Mouse (Mus musculus) embryonic facial prominence, embryonic 12.5 days (tissue): Measurements from ENCODE around the gene Tlr5. TPM values are rescaled to one million over a fixed set of nuclear protein-coding genes. Genes with fewer than 3 reads are reported as not detected.

ENCODE experiments used
- ATAC-seq: fragments of 200-750 bp; cut with Nextera tagmentation; 2 replicates; pipeline ENCODE4 v1.8.0; 2017; ENCODE audit not compliant: insufficient number of reproducible peaks, insufficient read depth, low FRiP score, low TSS enrichment
- H3K27ac ChIP-seq: fragments of 300-500 bp; sonication (generic); 2 replicates; pipeline ENCODE4 v1.5.1; 2016; ENCODE audit warnings: mild to moderate bottlenecking
- H3K27me3 ChIP-seq: fragments of 300-500 bp; sonication (generic); 2 replicates; pipeline ENCODE4 v1.6.1; 2016; ENCODE audit warnings: mild to moderate bottlenecking, moderate library complexity
- H3K36me3 ChIP-seq: fragments of 300-500 bp; sonication (generic); 2 replicates; pipeline ENCODE4 v1.6.1; 2016; ENCODE audit warnings: mild to moderate bottlenecking
- H3K4me1 ChIP-seq: fragments of 300-500 bp; sonication (generic); 2 replicates; pipeline ENCODE4 v1.6.1; 2016
- H3K4me2 ChIP-seq: fragments of 300-500 bp; sonication (generic); replicated peaks from 2 replicates; pipeline ENCODE4 v1.6.1; 2016; ENCODE audit warnings: mild to moderate bottlenecking, moderate library complexity
- H3K4me3 ChIP-seq: fragments of 300-500 bp; sonication (generic); 2 replicates; pipeline ENCODE4 v1.5.1; 2016; ENCODE audit warnings: mild to moderate bottlenecking
- H3K9ac ChIP-seq: fragments of 300-500 bp; sonication (generic); 2 replicates; pipeline ENCODE4 v1.6.1; 2016; ENCODE audit warnings: mild to moderate bottlenecking, moderate library complexity
- H3K9me3 ChIP-seq: fragments of 300-500 bp; sonication (generic); 2 replicates; pipeline ENCODE4 v1.6.1; 2016; ENCODE audit warnings: mild to moderate bottlenecking, moderate library complexity
- WGBS: fragments of 180-500 bp; shearing (Covaris S2); methylation state at CpG from one replicate; pipeline ENCODE4 v1.1.7; 2016; 5-methylcytosine and 5-hydroxymethylcytosine counted together
- polyA plus RNA-seq: library from polyadenylated mRNA; unstranded; fragments of >200 nt; fragmentation: Nextera tagmentation; extraction: Ambion mirVana; gene quantifications from 2 replicates; pipeline ENCODE4 v1.2.1, GENCODE M21; 2016

The Tlr5 gene
- polyA plus RNA-seq, 1 experiment from 2014 or later = 0.52 TPM

DNA sequence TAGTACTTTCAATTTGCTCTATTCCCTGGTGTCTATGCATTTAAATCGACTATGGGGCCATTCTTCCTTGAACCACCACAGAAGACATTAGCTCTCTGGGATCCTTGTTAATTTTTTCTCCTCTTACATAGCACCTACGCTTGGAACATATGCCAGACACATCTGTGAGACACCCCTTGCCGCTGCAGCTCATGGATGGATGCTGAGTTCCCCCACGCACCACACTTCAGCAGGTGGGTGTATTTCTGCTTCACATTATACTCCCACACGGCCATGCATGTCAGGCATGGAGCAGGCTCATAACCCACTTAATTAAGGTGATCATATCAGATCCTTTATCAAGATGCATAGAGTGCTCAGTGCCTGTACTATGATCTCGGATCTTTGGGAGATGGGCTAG, 17.7 kb downstream of the Tlr5 start:
- H3K36me3 ChIP-seq = no peaks in the 10 kb centered on the region
- H3K27ac ChIP-seq = no peak overlapping the region
- WGBS = 85% methylated on average over 6 of the region's 6 CpGs
- H3K4me1 ChIP-seq = no peaks in the 10 kb centered on the region
- no peak for ATAC-seq
- H3K27me3 ChIP-seq = no peaks in the 10 kb centered on the region
- no peak overlapping the region for H3K4me2 ChIP-seq
- no peak overlapping the region for H3K4me3 ChIP-seq
- no peak overlapping the region for H3K9ac ChIP-seq
- no peaks in the 10 kb centered on the region for H3K9me3 ChIP-seq

DNA sequence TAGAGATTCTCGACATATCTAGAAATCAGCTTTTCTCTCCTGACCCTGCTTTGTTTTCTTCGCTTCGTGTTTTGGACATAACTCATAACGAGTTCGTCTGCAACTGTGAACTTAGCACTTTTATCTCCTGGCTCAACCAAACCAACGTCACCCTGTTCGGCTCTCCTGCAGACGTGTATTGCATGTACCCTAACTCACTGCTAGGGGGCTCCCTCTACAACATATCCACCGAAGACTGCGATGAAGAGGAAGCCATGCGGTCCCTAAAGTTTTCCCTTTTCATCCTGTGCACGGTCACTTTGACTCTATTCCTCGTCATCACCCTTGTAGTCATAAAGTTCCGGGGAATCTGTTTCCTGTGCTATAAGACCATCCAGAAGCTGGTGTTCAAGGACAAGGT, 20.2 kb downstream of the Tlr5 start:
- Histone ChIP-seq H3K4me2 (no peak overlapping the region), H3K36me3 (no peaks in the 10 kb centered on the region), H3K9me3 (no peaks in the 10 kb centered on the region), H3K9ac (no peak overlapping the region), H3K4me3 (no peak overlapping the region), H3K27me3 (no peaks in the 10 kb centered on the region), H3K27ac (no peak overlapping the region), H3K4me1 (no peaks in the 10 kb centered on the region)
- no peak for ATAC-seq
- WGBS = 83% methylated on average over 14 of the region's 14 CpGs

DNA sequence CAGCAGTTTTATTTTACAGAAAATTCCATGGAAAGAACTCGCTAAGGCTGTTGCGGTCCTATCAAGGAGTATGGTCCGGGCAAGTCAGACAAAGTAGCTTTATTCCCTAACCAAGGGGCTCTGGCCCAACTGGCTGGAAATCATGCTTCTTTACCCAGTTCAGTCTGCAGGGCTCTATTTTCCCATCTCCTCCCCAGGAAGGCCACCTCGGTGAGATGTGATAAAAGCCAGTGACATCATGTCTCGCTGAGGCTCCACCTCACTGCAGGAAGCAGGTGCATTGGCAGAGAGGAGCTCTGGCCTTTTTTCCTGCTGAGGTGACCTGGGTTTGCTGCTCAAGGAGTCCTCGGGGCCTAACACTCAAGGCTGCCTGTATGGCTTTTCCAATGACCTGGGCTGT, 26.1 kb downstream of the Tlr5 start:
- no peaks in the 10 kb centered on the region for H3K9me3 ChIP-seq
- no peak overlapping the region for H3K9ac ChIP-seq
- H3K27me3 ChIP-seq = no peaks in the 10 kb centered on the region
- H3K4me2 ChIP-seq = no peak overlapping the region
- peaks cover 9% of the 10 kb centered on the region for H3K4me1 ChIP-seq
- no peak overlapping the region for H3K27ac ChIP-seq
- no peaks in the 10 kb centered on the region for H3K36me3 ChIP-seq
- ATAC-seq = no peak
- WGBS = 76% methylated on average over 6 of the region's 6 CpGs
- H3K4me3 ChIP-seq = no peak overlapping the region

DNA sequence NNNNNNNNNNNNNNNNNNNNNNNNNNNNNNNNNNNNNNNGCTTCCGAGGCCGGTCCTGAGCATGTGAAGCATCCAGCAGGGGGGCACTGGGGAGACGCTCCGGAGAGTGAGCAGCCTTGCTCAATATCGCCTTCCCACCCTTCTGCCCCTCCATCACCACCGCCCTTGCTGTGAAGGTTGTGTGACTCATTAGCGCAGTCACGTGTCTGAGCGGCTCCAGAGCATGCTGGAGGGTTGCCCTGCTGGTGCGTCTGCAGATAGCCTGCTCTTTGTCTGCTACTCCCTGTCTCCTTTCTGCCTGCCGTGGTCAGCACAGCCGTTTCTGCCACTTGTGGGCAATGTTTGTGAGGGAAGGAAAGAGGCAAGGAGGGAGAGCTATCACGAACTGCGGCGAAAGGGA, 28.4 kb downstream of the Tlr5 start:
- Histone ChIP-seq H3K27me3 (no peaks in the 10 kb centered on the region), H3K4me2 (peak overlapping the region; percentile 60), H3K4me3 (peak overlapping the region; percentile 28), H3K4me1 (peaks cover 9% of the 10 kb centered on the region), H3K9me3 (no peaks in the 10 kb centered on the region), H3K9ac (no peak overlapping the region), H3K36me3 (no peaks in the 10 kb centered on the region), H3K27ac (peak overlapping the region; percentile 1; the same call in 1 of the 2 replicates)
- under 1% methylated on average over 14 of the region's 15 CpGs for WGBS
- peak; percentile 83 for ATAC-seq

DNA sequence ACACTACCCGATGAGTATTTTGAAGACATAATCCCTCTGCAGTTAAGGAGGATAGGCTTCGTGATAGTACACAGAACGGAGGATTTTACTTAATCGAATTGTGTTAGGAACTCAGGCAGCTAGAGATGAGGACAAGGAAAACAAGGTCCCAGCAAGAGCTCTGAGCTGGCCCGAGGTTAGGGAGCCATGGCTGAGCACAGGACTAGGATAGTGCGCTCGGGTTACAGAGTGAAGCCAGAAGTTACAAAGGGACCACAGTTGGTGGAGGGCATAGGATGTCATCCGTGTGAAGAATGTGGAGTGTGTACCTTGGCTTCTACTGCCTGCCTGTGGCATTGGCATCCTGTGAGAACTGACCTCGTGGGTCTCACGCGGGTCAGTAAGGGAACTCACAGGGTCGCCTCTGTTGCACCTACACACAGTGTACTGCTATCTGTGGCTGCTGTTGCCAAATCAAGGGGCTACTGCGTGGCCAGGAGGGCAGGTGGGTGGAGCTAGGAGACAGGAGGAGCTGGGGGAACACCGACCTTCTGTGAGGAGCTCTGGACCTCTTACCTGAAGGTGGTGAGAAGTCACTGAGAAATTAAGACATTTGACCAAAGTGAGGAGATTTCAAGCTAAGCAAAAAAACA, 29.0 kb downstream of the Tlr5 start:
- H3K4me2 ChIP-seq = peak overlapping the region; percentile 60
- peaks cover 9% of the 10 kb centered on the region for H3K4me1 ChIP-seq
- H3K9me3 ChIP-seq = no peaks in the 10 kb centered on the region
- WGBS = 50% methylated on average over 14 of the region's 14 CpGs
- H3K4me3 ChIP-seq = peak overlapping the region; percentile 28
- H3K9ac ChIP-seq = no peak overlapping the region
- no peak for ATAC-seq
- peak overlapping the region; percentile 1; the same call in 1 of the 2 replicates for H3K27ac ChIP-seq
- no peaks in the 10 kb centered on the region for H3K36me3 ChIP-seq
- no peaks in the 10 kb centered on the region for H3K27me3 ChIP-seq

DNA sequence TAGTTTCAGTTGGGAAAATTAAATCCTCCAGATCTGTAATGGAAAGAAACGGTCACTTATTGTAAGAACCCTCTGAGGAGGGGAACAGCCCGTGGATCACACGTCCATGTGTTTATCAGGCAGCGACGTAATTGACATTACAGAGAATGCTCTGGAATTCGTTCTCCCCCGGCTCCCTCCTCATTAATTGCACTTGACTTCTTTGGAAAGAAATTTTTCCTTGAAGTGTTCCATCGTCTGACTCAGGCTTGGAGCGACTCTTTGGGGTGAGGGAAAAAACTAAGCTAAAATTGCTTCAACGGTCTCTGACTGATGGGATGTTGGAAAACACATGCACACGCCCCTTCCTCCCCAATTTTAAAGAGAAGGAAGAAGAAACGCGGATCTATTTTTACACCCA, 31.7 kb downstream of the Tlr5 start:
- Histone ChIP-seq H3K4me1 (peaks cover 9% of the 10 kb centered on the region), H3K4me2 (no peak overlapping the region), H3K4me3 (no peak overlapping the region), H3K9me3 (no peaks in the 10 kb centered on the region), H3K9ac (no peak overlapping the region), H3K36me3 (no peaks in the 10 kb centered on the region), H3K27me3 (no peaks in the 10 kb centered on the region), H3K27ac (no peak overlapping the region)
- WGBS = 64% methylated on average over 13 of the region's 13 CpGs
- ATAC-seq = no peak

DNA sequence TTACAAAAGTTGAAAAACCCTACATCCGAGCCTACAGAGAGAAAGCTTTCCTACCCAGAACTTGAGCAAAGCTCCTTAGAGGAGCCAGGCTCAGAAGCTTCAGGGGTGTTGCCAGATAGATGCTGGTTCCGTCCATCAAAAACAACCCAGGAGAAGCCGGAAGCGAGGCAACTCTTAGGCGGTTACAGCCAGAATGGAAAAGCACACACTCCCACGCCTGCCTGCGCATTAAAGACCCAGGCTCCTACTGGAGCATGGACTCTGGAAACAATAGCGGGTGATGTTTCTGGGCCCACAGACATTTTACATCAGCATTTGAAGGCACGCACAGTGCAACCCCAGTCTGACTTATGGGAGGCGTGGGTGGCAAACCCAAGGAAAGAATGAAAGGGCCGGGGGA, 32.2 kb downstream of the Tlr5 start:
- ATAC-seq = no peak
- Histone ChIP-seq H3K4me1 (peaks cover 9% of the 10 kb centered on the region), H3K4me3 (no peak overlapping the region), H3K27ac (no peak overlapping the region), H3K27me3 (no peaks in the 10 kb centered on the region), H3K36me3 (no peaks in the 10 kb centered on the region), H3K9ac (no peak overlapping the region), H3K4me2 (no peak overlapping the region), H3K9me3 (no peaks in the 10 kb centered on the region)
- WGBS = 87% methylated on average over 11 of the region's 11 CpGs

DNA sequence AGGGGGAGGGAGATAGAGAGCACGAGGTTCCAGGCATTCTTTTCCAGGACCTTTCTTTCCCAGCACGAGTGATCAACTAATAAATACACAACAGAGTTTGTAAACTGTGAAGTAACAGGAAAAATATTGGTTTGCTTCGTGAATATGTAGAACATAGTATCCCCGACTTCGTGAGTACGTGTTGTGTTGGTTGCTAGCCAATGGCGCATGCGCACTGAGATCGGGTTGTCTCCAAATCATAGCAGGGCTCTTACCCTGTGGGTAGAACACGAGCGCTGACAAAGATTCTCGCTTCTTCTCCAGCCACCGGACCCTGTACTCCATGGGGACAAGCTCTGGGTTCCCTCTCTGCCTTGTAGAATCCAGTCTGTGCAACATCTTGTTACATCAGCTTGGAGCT, 33.2 kb downstream of the Tlr5 start:
- H3K36me3 ChIP-seq = no peaks in the 10 kb centered on the region
- peaks cover 9% of the 10 kb centered on the region for H3K4me1 ChIP-seq
- H3K27ac ChIP-seq = no peak overlapping the region
- no peaks in the 10 kb centered on the region for H3K27me3 ChIP-seq
- 87% methylated on average over 13 of the region's 13 CpGs for WGBS
- ATAC-seq = no peak
- H3K9me3 ChIP-seq = no peaks in the 10 kb centered on the region
- H3K4me3 ChIP-seq = no peak overlapping the region
- no peak overlapping the region for H3K4me2 ChIP-seq
- no peak overlapping the region for H3K9ac ChIP-seq

DNA sequence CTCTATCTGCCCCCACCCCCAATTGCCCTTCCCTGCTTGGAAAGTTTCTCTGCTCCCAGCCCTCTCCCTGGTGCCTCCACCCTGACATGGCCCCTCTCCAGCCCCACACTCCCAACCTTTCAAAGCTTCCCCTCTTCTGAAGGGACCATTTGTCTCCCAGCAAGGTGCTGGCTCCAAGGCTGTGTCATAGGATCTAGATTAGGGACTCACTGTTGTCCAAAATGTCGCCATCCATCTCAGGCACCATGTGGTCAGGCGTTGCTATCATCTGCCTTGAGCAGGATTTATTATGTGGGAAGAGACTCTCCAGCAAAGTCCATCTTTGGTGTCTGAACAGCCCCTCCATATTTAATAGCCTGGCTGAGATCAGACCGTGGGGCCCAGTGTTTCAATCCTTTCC, 34.1 kb downstream of the Tlr5 start:
- no peak overlapping the region for H3K9ac ChIP-seq
- H3K4me1 ChIP-seq = peaks cover 3% of the 10 kb centered on the region; the same call in 1 of the 2 replicates
- H3K27me3 ChIP-seq = no peaks in the 10 kb centered on the region
- no peak overlapping the region for H3K27ac ChIP-seq
- H3K36me3 ChIP-seq = no peaks in the 10 kb centered on the region
- H3K4me2 ChIP-seq = no peak overlapping the region
- no peaks in the 10 kb centered on the region for H3K9me3 ChIP-seq
- 77% methylated on average over 3 of the region's 3 CpGs for WGBS
- H3K4me3 ChIP-seq = no peak overlapping the region
- no peak for ATAC-seq

DNA sequence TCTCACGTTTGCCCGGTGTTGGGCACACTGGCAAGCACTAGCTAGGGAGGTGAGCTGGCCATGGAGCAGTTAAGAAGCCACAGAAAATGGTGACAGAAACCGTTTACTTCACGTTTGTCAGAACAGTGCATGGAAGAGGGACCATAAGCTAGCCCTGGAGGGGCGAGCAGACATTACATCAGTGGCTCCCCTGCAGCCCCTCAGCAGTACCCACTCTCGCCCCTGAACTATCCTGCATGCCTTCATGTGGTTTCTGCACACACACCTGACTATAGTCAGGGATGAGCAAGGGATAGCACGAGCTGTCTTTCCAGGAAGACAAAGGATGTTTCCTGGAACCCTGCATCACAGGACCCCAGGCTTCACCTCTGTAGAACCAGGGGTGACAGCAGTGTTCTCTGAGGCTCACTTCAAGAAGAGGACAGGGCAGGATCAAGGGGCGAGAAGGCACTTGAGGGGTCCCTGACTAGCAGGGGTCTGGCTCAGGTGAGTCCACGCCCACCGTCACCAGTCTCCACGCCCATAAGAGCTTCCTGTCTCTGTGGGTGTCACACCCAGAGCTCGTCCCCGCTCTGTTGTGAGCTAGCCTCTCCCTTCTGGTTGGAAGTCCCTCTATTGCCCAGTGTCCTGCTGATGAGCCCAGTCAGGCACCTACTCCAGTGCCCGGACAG, 35.6 kb downstream of the Tlr5 start:
- H3K27me3 ChIP-seq = no peaks in the 10 kb centered on the region
- H3K4me3 ChIP-seq = no peak overlapping the region
- no peaks in the 10 kb centered on the region for H3K9me3 ChIP-seq
- no peaks in the 10 kb centered on the region for H3K4me1 ChIP-seq
- no peaks in the 10 kb centered on the region for H3K36me3 ChIP-seq
- H3K9ac ChIP-seq = no peak overlapping the region
- H3K4me2 ChIP-seq = no peak overlapping the region
- 0 out of 2 replicates have a peak, but pooled peaks have one; percentile 69 for ATAC-seq
- H3K27ac ChIP-seq = no peak overlapping the region
- 79% methylated on average over 14 of the region's 14 CpGs for WGBS

DNA sequence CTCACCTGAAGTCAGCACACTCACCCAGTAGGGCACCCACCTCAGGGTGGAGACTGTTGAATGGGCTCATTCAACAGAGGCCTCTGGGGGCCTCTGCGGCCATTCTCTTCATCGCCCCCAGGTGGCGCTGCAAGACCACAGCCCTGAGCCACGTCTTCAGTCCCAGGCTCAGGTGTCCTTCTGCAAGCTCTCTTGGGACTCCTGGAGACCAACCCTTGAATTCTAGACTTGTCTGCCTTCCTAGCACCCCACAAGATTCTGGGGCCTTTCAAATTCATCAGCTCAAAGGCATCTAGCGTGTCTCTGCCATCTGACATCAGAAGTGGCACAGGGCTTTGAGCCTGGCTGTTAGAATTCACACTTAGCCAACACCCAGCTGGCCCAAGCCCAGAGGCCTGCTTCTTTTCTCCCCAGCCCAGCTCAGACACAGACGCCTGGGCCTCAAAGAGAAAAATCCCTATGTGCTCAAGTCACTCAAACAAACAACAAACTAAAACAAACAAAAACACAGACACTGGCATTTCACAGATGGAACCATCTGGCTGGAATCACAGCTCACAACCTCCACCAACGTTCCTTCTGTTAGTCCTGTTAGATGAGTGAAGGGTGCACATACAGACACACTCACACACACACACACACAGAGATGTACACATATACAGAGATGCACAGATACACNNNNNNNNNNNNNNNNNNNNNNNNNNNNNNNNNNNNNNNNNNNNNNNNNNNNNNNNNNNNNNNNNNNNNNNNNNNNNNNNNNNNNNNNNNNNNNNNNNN, 36.6 kb downstream of the Tlr5 start:
- H3K4me3 ChIP-seq = no peak overlapping the region
- no peak for ATAC-seq
- no peak overlapping the region for H3K27ac ChIP-seq
- H3K9me3 ChIP-seq = no peaks in the 10 kb centered on the region
- 14% methylated on average over 7 of the region's 7 CpGs for WGBS
- H3K9ac ChIP-seq = no peak overlapping the region
- H3K4me2 ChIP-seq = no peak overlapping the region
- no peaks in the 10 kb centered on the region for H3K4me1 ChIP-seq
- no peaks in the 10 kb centered on the region for H3K27me3 ChIP-seq
- H3K36me3 ChIP-seq = no peaks in the 10 kb centered on the region
